Mouse (Mus musculus): ENCODE measurements around the gene Matn3. TPM values are rescaled to one million over a fixed set of nuclear protein-coding genes. Genes with fewer than 3 reads are reported as not detected.

The Matn3 gene
- polyA plus RNA-seq, 1 experiment, result 0.04 TPM

DNA sequence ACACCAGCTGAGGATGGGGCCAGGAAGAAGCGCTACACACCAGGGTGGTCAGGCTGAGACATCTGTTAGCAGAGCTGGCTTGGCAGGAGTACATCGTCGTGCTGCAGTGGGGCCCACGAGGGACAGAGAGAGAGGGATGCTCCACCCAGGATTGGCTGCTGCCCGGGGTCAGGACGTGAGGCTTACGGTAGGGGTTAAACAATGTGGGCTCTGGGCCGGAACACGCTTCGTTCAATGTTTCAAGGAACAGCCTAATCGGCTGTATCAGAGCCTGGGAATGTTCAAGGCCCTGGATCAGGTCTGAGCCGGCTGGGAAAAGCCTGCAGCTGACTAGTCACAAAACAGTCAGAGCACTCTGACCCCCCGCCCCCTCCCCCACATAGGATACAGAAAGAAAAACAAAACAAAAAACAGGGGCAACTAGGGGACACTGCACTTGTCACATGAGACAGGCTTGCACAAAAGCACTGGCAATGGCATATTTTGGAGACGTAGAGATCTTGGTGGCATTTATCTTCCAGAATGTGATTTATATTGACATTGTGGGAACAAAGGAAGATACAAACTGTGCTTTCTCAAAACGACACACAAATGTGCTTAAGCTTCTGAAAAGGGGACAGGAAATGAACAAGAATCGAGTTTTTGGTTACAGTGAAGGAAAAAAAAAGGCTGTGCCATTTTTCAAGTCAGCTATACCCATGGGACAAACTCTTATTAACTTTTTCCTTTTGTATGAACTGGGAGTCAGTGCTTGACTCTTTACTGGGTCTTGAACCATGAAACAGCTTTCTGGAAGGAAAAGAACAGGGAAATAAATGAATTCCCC lies 34.7 kb upstream of the Matn3 start:
- Histone ChIP-seq H3K4me1 (ENCODE audit: control insufficient read depth, insufficient read depth, insufficient read length) (peaks cover 7% of the 10 kb centered on the region; the same call in 1 of the 2 replicates), H3K36me3 (ENCODE audit: control insufficient read depth, insufficient read depth, low read length) (no peaks in the 10 kb centered on the region), H3K4me3 (ENCODE audit: extremely low read depth, insufficient read depth, insufficient read length) (no peak overlapping the region), H3K27me3 (ENCODE audit: control insufficient read depth, insufficient read depth, low read length) (no peaks in the 10 kb centered on the region), H3K27ac (ENCODE audit: insufficient read depth, low read length) (peak overlapping the region; percentile 38; the same call in 1 of the 2 replicates)
- no peak for DNase-seq (ENCODE audit: low read depth in 1 of 2, low spot score in 2 of 2)
- TF ChIP-seq CTCF (IDR thresholded peaks at IDR 0.05; ENCODE audit: extremely low read depth, insufficient read depth, insufficient read length, insufficient replicate concordance) (no peak), POLR2A (IDR thresholded peaks at IDR 0.05; ENCODE audit: low read depth, low read length) (no peak)
- WGBS, result 48% methylated on average over 16 of the region's 16 CpGs

GRCm38 (mm10) chr12:8913701-8914340 lies 33.9 kb upstream of the Matn3 start:
- TF ChIP-seq POLR2A (IDR thresholded peaks at IDR 0.05; ENCODE audit: low read depth, low read length), result no peak
- Histone ChIP-seq H3K4me1 (ENCODE audit: control insufficient read depth, insufficient read depth, insufficient read length) (peaks cover 7% of the 10 kb centered on the region; the same call in 1 of the 2 replicates), H3K4me3 (ENCODE audit: extremely low read depth, insufficient read depth, insufficient read length) (no peak overlapping the region), H3K36me3 (ENCODE audit: control insufficient read depth, insufficient read depth, low read length) (no peaks in the 10 kb centered on the region), H3K27me3 (ENCODE audit: control insufficient read depth, insufficient read depth, low read length) (no peaks in the 10 kb centered on the region), H3K27ac (ENCODE audit: insufficient read depth, low read length) (no peak overlapping the region)
- no peak for DNase-seq (ENCODE audit: low read depth in 1 of 2, low spot score in 2 of 2)
- 87% methylated on average over 9 of the region's 9 CpGs for WGBS

- Histone ChIP-seq H3K27ac (ENCODE audit: insufficient read depth, low read length) (no peak overlapping the region), H3K36me3 (ENCODE audit: control insufficient read depth, insufficient read depth, low read length) (no peaks in the 10 kb centered on the region), H3K4me1 (ENCODE audit: control insufficient read depth, insufficient read depth, insufficient read length) (peaks cover 7% of the 10 kb centered on the region; the same call in 1 of the 2 replicates), H3K27me3 (ENCODE audit: control insufficient read depth, insufficient read depth, low read length) (no peaks in the 10 kb centered on the region), H3K4me3 (ENCODE audit: extremely low read depth, insufficient read depth, insufficient read length) (no peak overlapping the region)
- 92% methylated on average over 5 of the region's 5 CpGs for WGBS
- no peak for DNase-seq (ENCODE audit: low read depth in 1 of 2, low spot score in 2 of 2)
- no peak for TF ChIP-seq CTCF (IDR thresholded peaks at IDR 0.05; ENCODE audit: extremely low read depth, insufficient read depth, insufficient read length, insufficient replicate concordance)
- TF ChIP-seq POLR2A (IDR thresholded peaks at IDR 0.05; ENCODE audit: low read depth, low read length), result no peak
These were observed 31.4 kb upstream of the Matn3 start for GRCm38 (mm10) chr12:8916378-8916777.

GRCm38 (mm10) chr12:8919231-8919630 lies 28.5 kb upstream of the Matn3 start:
- DNase-seq (ENCODE audit: low read depth in 1 of 2, low spot score in 2 of 2), result no peak
- no peak overlapping the region for H3K27ac ChIP-seq (ENCODE audit: insufficient read depth, low read length)
- H3K36me3 ChIP-seq (ENCODE audit: control insufficient read depth, insufficient read depth, low read length), result no peaks in the 10 kb centered on the region
- H3K4me3 ChIP-seq (ENCODE audit: extremely low read depth, insufficient read depth, insufficient read length), result no peak overlapping the region
- H3K4me1 ChIP-seq (ENCODE audit: control insufficient read depth, insufficient read depth, insufficient read length), result peaks cover under 1% of the 10 kb centered on the region; the same call in 1 of the 2 replicates
- TF ChIP-seq CTCF (IDR thresholded peaks at IDR 0.05; ENCODE audit: extremely low read depth, insufficient read depth, insufficient read length, insufficient replicate concordance) (no peak), POLR2A (IDR thresholded peaks at IDR 0.05; ENCODE audit: low read depth, low read length) (no peak)
- no peaks in the 10 kb centered on the region for H3K27me3 ChIP-seq (ENCODE audit: control insufficient read depth, insufficient read depth, low read length)
- WGBS, result 90% methylated on average over 3 of the region's 3 CpGs

DNA sequence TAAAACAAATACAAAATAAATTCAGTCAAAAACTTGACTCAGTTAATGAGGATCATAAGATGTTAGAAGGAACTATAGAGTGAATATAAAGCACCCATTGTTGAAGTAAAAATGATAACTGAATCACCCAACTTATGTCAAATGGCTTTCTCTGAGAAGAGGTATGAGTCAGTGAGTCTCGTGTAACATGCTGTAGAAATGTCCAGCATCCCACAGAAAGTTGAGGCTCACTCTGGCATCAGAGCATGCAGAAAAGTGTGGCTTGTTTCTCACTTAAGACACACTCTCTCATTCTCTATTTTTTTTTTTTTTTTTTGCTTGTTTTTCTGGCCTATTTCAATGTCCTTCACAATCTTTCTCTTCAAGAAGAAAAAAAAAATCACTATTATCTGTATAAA lies 26.7 kb upstream of the Matn3 start:
- Histone ChIP-seq H3K27me3 (ENCODE audit: control insufficient read depth, insufficient read depth, low read length) (no peaks in the 10 kb centered on the region), H3K36me3 (ENCODE audit: control insufficient read depth, insufficient read depth, low read length) (no peaks in the 10 kb centered on the region), H3K27ac (ENCODE audit: insufficient read depth, low read length) (peak overlapping the region; percentile 95; the same call in 1 of the 2 replicates), H3K4me1 (ENCODE audit: control insufficient read depth, insufficient read depth, insufficient read length) (no peaks in the 10 kb centered on the region; the same call in 1 of the 2 replicates), H3K4me3 (ENCODE audit: extremely low read depth, insufficient read depth, insufficient read length) (no peak overlapping the region)
- TF ChIP-seq CTCF (IDR thresholded peaks at IDR 0.05; ENCODE audit: extremely low read depth, insufficient read depth, insufficient read length, insufficient replicate concordance) (no peak), POLR2A (IDR thresholded peaks at IDR 0.05; ENCODE audit: low read depth, low read length) (no peak)
- 58% methylated on average over 1 of the region's 1 CpGs for WGBS
- no peak for DNase-seq (ENCODE audit: low read depth in 1 of 2, low spot score in 2 of 2)

GRCm38 (mm10) chr12:8921394-8922368 lies 26.0 kb upstream of the Matn3 start, which contains the start of gene Laptm4a:
Gene Laptm4a (plus strand): TSS chr12:8921664.
- TF ChIP-seq CTCF (IDR thresholded peaks at IDR 0.05; ENCODE audit: extremely low read depth, insufficient read depth, insufficient read length, insufficient replicate concordance) (no peak), POLR2A (IDR thresholded peaks at IDR 0.05; ENCODE audit: low read depth, low read length) (peak; percentile 86)
- WGBS, result under 1% methylated on average over 73 of the region's 73 CpGs

More at GRCm38 (mm10) chr12:8921394-8922368, 26.0 kb upstream of the Matn3 start, which contains the start of gene Laptm4a:
- Histone ChIP-seq H3K4me3 (ENCODE audit: extremely low read depth, insufficient read depth, insufficient read length) (peak within 1 kb of the TSS; percentile 87), H3K27me3 (ENCODE audit: control insufficient read depth, insufficient read depth, low read length) (no peaks in the 10 kb centered on the region), H3K4me1 (ENCODE audit: control insufficient read depth, insufficient read depth, insufficient read length) (no peaks in the 10 kb centered on the region; the same call in 1 of the 2 replicates), H3K27ac (ENCODE audit: insufficient read depth, low read length) (peak within 1 kb of the TSS; percentile 97), H3K36me3 (ENCODE audit: control insufficient read depth, insufficient read depth, low read length) (no peaks in the 10 kb centered on the region)
- DNase-seq (ENCODE audit: low read depth in 1 of 2, low spot score in 2 of 2), result peak; percentile 97 to 98

All from spleen, adult 2 months (tissue).